Mouse (Mus musculus): ENCODE measurements at regions not wholly inside any gene's neighbourhood (a gene's known extent, or its start where the extent isn't known, plus 50 kb on each side); places are given as distances from the start of the nearest gene placed in this dataset.

GRCm38 (mm10) chr15:5312231-5312630 lies 68.2 kb upstream of the Ptger4 start:
- H3K36me3 ChIP-seq (ENCODE audit: control insufficient read depth, insufficient read depth, low read length), result no peaks in the 10 kb centered on the region
- H3K9me3 ChIP-seq (ENCODE audit: control insufficient read depth, low read length), result no peaks in the 10 kb centered on the region
- no peak for ATAC-seq (ENCODE audit: low FRiP score, low TSS enrichment)
- no peaks in the 10 kb centered on the region for H3K27me3 ChIP-seq (ENCODE audit: control insufficient read depth, insufficient read depth, low read length)
- WGBS, result 66% methylated on average over 6 of the region's 6 CpGs
- no peak overlapping the region for H3K4me2 ChIP-seq (replicated peaks; ENCODE audit: low read depth, low read length)
- H3K4me1 ChIP-seq (ENCODE audit: control insufficient read depth, insufficient read depth, low read length), result no peaks in the 10 kb centered on the region
- no peak overlapping the region for H3K27ac ChIP-seq (ENCODE audit: low read depth, low read length)
- H3K9ac ChIP-seq (ENCODE audit: low read depth, low read length), result no peak overlapping the region
- no peak overlapping the region for H3K4me3 ChIP-seq (ENCODE audit: low read length)

GRCm38 (mm10) chr15:5310035-5310434 lies 66.0 kb upstream of the Ptger4 start:
- no peak overlapping the region for H3K9ac ChIP-seq (ENCODE audit: low read depth, low read length)
- no peak overlapping the region for H3K4me3 ChIP-seq (ENCODE audit: low read length)
- 91% methylated on average over 3 of the region's 3 CpGs for WGBS
- ATAC-seq (ENCODE audit: low FRiP score, low TSS enrichment), result no peak
- H3K4me1 ChIP-seq (ENCODE audit: control insufficient read depth, insufficient read depth, low read length), result no peaks in the 10 kb centered on the region
- no peaks in the 10 kb centered on the region for H3K36me3 ChIP-seq (ENCODE audit: control insufficient read depth, insufficient read depth, low read length)
- no peaks in the 10 kb centered on the region for H3K27me3 ChIP-seq (ENCODE audit: control insufficient read depth, insufficient read depth, low read length)
- H3K4me2 ChIP-seq (replicated peaks; ENCODE audit: low read depth, low read length), result no peak overlapping the region
- no peak overlapping the region for H3K27ac ChIP-seq (ENCODE audit: low read depth, low read length)
- no peaks in the 10 kb centered on the region for H3K9me3 ChIP-seq (ENCODE audit: control insufficient read depth, low read length)

GRCm38 (mm10) chr15:5302403-5302802 lies 58.4 kb upstream of the Ptger4 start:
- ATAC-seq (ENCODE audit: low FRiP score, low TSS enrichment), result no peak
- Histone ChIP-seq H3K27me3 (ENCODE audit: control insufficient read depth, insufficient read depth, low read length) (no peaks in the 10 kb centered on the region), H3K4me1 (ENCODE audit: control insufficient read depth, insufficient read depth, low read length) (no peaks in the 10 kb centered on the region), H3K9ac (ENCODE audit: low read depth, low read length) (no peak overlapping the region), H3K27ac (ENCODE audit: low read depth, low read length) (no peak overlapping the region), H3K36me3 (ENCODE audit: control insufficient read depth, insufficient read depth, low read length) (no peaks in the 10 kb centered on the region), H3K4me2 (replicated peaks; ENCODE audit: low read depth, low read length) (no peak overlapping the region), H3K4me3 (ENCODE audit: low read length) (no peak overlapping the region), H3K9me3 (ENCODE audit: control insufficient read depth, low read length) (no peaks in the 10 kb centered on the region)
- WGBS, result 73% methylated on average over 2 of the region's 2 CpGs

- no peaks in the 10 kb centered on the region for H3K36me3 ChIP-seq (ENCODE audit: control insufficient read depth, insufficient read depth, low read length)
- H3K4me2 ChIP-seq (replicated peaks; ENCODE audit: low read depth, low read length), result no peak overlapping the region
- H3K27me3 ChIP-seq (ENCODE audit: control insufficient read depth, insufficient read depth, low read length), result no peaks in the 10 kb centered on the region
- no peak overlapping the region for H3K27ac ChIP-seq (ENCODE audit: low read depth, low read length)
- no peaks in the 10 kb centered on the region for H3K9me3 ChIP-seq (ENCODE audit: control insufficient read depth, low read length)
- H3K4me1 ChIP-seq (ENCODE audit: control insufficient read depth, insufficient read depth, low read length), result no peaks in the 10 kb centered on the region
- no peak for ATAC-seq (ENCODE audit: low FRiP score, low TSS enrichment)
- WGBS, result 18% methylated on average over 1 of the region's 1 CpGs
- H3K4me3 ChIP-seq (ENCODE audit: low read length), result no peak overlapping the region
- no peak overlapping the region for H3K9ac ChIP-seq (ENCODE audit: low read depth, low read length)
Observed at GRCm38 (mm10) chr15:5299807-5300206, 55.8 kb upstream of the Ptger4 start.

GRCm38 (mm10) chr15:5296949-5297348 lies 53.0 kb upstream of the Ptger4 start:
- Histone ChIP-seq H3K9ac (ENCODE audit: low read depth, low read length) (no peak overlapping the region), H3K4me1 (ENCODE audit: control insufficient read depth, insufficient read depth, low read length) (no peaks in the 10 kb centered on the region), H3K27me3 (ENCODE audit: control insufficient read depth, insufficient read depth, low read length) (no peaks in the 10 kb centered on the region), H3K9me3 (ENCODE audit: control insufficient read depth, low read length) (no peaks in the 10 kb centered on the region), H3K4me2 (replicated peaks; ENCODE audit: low read depth, low read length) (no peak overlapping the region), H3K4me3 (ENCODE audit: low read length) (no peak overlapping the region), H3K27ac (ENCODE audit: low read depth, low read length) (no peak overlapping the region), H3K36me3 (ENCODE audit: control insufficient read depth, insufficient read depth, low read length) (no peaks in the 10 kb centered on the region)
- no peak for ATAC-seq (ENCODE audit: low FRiP score, low TSS enrichment)
- 93% methylated on average over 2 of the region's 2 CpGs for WGBS
